Mouse (Mus musculus) B cell, adult 2 months (primary cell): ENCODE data around the gene Adgrf5.
A peak's percentile ranks its signal among the peaks of the same experiment; 100 is the strongest.

Source experiments
- DNase-seq, 2 experiments: peaks; one replicate each; pipeline ENCODE4 v3.0.0; 2022

The Adgrf5 gene

DNA sequence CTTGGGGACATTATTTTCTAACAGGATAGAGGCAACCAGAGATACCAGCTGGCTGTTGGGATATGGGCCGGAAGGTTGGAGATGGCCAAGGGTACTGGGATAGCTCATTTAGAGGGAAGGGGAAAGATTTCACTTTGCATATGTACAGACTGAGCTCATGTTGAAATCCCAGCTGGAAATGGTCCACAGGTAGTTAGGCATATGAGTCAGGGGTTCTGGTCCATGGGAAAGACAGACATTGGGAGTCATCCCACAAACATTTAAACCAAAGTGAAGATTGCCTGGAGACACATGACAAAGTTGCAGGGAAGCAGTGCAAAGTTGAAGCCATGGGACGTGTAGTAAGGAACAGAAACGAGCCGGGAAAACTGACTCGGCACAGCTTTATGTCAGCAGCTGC, 26.1 kb downstream of the Adgrf5 start:
- no peak for DNase-seq

DNA sequence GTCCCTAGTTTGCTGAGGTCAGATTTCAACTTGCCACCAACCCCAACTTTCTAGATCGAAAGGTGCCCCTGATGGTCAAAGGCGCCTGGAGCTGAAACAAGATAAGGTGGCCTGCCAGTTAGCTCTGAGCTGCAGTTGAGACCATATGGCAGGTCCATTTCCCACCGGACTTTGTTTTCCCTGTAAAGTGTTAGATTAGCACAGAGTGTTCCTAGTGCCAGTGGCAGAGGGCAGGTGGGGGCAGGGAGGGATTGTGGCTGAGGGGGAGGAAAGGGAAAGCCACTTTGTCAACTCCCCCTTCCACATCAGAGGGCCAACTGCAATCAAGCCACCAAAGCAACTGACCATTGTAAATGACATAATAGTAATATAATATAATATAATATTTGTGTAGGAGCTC, 26.9 kb downstream of the Adgrf5 start:
- DNase-seq = no peak

DNA sequence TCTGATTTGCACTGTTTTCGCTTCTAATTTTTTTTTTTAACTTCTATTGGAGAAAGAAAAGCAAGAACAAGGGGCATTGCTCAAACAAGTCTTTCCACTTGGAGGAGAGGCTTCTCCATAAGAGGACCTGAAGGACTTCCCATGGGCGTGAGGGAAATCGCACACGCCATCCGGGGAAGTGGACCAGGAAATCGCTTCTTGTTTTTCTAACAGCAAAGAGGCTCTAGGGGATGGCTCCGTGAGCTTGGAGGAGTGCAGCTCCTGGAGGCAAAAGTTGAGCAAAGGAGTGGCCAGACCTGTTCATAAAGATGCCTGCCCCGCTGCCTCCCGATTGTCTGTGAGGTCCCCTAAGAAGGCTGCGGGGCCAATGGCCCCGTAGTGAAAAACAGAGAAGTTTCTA, 29.0 kb downstream of the Adgrf5 start:
- DNase-seq = no peak

DNA sequence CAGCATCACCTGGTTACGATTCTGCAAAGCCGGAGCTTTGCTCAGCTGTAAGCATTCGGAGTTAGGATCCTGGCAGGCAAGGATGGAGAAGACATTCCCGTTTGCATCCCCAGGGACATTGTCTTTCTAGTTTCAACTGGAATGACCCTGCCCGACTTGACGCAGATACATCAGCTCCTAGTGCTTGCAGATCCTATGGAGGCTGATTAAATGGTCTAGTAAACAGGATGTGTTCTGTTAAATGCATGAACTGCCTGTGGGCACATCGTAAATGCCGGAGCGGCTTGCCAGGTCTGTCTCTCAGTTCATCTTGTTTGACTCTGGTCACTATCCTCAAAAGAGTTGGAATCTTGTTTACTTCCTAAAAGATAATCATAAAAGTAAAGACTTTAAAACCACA, 31.9 kb downstream of the Adgrf5 start:
- no peak for DNase-seq

DNA sequence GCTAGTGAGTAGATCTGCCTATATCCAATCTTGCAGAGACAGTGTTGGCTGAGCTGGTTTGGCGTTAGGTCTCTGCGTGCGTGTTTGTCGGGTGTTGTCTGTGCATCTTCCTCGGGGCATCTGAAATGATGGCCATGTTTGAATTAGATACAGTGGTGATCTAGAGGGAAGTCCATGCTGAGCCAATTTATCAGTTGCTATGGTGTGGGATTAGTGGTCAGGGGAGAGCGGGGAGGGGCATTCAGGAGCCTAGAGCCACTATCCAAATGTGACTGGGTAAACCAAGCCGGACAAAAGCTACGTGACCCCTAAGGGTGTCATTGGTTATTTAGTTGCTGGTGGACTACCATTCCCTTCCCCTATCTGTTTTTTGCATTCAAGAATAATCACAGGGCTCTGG, 33.4 kb downstream of the Adgrf5 start:
- no peak for DNase-seq

DNA sequence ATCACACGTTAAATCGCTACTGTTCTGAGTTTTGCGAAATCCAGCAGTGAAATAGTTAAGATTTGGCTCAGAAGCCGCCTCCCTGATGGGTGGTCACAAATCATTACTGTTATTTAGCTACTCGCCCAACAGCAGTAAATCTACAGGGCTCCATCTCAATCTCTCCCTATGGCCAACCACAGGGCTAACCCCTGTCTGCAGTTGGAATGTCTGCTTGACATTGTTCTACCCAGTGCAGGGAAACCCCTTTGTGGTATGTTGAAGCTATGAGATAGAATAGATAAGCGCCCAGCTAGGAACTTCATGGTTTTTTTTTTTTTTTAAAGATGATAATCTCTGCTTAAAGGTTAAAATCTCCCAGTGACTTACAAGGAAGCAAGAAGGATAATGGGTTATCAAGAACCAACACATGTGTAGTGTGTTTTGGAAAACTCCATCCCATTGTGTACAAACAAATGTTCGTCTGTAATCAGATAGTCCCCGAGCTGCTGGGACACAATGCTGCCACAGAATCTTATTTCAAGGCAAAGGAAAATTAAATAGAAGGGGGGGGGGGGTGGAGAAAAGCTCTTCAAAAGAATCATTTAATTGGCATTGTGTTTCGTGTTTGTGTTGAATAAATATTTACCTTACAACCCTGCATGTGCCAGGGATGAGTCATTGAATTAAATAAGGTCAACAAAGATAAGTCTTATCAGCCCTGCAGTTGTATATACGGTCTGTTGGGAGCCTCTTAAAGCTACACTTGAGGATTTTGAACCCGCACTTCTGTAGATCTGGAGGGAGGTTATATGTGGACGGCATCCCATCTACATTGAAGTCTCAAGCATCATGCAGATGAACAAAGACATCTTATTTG, 35.4 kb downstream of the Adgrf5 start:
- DNase-seq = no peak

DNA sequence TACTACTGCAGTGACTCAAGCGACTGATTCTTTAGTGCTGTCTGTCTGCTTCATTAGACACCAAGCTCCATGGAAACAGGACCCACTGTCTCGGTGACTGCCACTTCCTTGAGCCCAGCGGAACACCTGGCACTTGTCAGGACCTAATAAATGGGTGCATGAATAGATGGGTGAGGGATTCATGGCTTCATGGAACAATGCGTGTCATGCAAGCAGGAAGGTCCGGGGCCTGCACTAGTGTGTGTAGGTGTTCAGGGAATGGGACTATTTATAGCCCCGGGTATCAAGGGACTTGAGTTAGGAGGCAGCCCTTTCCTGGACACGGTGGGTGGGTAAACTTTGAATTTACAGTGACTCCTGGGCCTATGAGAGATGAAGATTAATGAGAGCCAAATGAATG, 38.4 kb downstream of the Adgrf5 start:
- no peak for DNase-seq

DNA sequence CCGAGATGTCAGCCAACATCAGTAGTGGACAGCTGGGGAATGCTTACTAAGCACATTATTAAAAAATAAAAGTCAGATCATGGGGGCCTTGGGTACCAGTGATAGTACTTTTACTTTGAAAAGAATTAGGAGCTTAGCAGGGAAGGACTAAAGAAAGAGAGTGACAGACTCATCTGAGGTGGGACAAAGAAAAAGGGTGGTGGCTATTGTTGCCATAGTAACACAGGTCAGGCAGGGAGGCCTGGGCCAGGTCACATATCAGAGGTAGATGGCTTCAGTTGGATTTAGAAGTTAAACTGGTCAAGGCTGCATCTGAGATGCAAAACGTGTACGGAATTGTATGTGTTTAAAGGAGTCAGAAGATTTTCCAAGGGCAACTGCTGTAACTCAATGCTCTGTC, 38.9 kb downstream of the Adgrf5 start:
- DNase-seq = no peak

DNA sequence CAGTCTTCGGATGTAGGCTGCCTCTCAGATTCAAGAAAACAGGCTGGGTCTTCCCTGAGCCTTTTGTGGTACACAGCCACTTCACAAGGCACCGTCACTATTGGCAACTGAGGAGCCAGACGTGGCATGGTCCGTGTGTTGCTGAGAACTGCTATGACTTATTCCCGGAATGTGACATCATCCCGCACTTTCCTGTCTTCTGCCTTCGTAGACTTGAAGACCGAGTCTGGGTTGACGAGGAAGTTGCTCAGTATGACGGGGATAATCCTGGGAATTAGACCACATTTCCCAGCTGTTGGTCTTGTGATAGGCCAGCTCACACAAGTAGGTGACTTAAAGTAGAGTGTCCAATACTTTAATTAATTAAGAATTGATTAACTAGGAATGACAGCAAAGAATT, 40.2 kb downstream of the Adgrf5 start:
- no peak for DNase-seq

DNA sequence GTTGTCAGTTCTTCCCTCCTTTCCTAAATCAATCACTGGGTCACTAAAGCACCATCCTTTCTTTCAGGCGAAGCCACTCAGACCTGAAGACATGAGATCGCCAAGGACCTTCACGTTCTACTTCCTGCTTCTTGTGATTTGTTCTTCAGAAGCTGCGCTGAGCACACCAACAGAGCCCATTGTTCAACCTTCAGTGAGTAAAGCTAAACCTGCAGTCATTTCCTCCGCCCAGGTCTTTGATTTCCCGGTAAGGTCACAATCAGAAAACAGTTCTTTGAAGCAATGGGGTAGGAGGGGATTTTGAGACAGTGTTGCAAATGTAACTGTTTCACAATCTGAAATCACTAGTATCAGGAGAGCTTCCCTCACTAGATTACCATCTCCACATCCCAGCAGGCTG, 43.6 kb downstream of the Adgrf5 start:
- DNase-seq = no peak

DNA sequence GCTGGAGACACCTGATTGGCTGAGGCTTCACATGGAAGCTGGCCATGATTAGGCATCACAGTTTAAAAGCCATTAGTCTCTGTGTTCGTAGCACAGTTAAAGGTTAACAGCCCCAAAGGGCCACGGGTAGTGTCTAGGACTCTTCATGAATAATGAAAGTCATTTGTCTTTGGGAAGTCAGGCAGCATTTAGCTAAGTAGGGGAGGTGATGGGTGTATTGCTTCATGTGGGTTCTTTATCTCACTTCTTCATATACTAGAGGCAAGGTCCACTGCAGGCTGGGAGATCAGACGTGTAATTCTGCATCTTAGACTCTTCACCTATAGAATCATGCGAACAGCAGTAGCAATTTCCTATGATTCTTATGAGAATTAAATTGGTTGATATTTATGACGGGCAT, 44.2 kb downstream of the Adgrf5 start:
- DNase-seq = no peak

DNA sequence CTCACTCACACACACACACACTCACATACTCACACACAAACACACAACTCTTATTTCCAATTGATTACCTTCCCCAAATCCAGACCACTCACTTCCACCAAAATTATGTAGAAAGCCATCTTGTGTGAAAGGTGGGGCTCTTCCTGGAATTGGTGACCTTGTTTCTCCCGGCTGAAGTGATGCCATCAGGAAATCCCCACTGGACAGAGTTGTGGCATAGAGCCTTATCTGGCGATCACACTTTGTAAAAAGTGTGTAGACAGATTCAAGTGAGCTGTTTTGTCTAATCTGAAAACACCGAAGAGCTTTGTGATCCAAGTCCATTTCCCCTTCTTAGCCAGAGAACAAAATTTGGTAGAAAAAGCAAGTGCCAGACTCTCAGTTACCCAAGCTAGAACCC, 46.1 kb downstream of the Adgrf5 start:
- DNase-seq = no peak

DNA sequence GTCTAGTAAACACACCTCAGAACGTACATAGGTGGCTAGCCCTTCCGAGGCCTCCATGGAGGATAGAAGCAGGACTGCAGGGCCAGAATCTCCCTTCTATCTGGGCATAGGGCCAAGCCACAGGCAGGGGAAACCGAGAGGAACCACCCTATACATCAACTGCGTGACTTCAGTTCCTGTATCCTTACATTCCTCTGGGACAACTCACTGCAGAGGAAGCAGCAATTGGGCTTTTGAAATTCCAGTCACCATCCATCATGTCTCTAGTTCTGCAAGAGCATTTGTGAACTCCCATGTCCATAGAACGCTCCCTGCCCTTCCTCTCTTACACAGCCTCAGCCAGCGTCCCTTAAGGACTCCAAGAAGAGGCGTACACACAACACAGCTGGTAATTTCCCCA, 47.3 kb downstream of the Adgrf5 start:
- DNase-seq = no peak

DNA sequence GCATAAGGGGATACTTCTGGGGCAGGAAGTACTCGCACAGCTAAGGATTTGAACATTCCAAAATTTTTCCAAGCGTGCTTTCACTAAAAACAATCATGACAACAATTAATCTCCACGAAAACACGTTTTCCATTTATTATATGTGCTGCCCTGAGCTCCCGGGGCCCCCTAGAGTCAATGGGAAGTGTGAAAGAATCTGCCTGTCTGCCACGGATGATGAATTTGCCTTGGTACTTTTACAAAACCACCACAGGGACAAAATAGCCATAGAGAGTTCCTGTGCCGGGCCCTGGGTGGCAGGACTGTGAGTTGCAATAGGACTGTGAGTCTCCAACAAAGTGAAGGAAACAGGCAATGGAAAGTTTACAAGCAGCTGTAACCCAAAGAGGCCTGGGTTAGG, 52.9 kb downstream of the Adgrf5 start:
- no peak for DNase-seq

DNA sequence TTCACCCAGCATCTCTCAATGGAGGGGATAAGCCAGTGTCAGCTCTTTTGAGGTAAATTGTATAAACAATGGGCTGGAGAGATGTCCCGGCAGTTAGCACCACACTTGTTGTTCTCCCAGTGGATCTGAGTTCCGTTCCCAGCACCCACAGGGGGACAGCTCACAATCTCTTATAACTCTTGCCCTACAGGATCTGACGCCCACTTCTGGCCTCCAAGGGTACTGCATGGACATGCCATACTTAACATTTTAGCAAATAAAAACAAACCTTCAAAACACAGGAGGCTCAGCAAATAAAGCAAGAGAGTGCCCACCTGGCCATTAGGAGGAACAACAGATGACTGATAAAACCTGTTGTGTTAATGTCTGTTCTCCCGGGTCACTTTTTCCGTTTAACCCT, 59.0 kb downstream of the Adgrf5 start:
- DNase-seq = no peak

DNA sequence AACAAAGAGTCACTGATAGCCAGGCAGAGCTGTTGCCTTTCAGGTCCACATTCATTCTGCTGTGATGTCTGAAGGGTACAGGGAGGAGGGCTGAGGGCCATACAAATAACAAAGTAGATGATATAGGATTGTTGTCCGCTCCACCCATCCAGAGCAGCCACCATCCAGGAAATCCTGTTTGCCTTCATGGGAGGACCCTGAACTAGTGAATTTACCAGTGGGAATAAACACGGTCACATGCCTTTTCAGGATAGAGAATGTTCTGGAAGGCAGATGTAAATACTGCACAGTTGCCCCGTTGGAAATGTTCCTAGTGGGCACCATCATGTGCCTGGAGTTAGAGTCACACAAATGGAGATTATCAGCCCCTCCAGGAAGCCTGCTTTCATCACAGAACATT, 60.1 kb downstream of the Adgrf5 start:
- no peak for DNase-seq

DNA sequence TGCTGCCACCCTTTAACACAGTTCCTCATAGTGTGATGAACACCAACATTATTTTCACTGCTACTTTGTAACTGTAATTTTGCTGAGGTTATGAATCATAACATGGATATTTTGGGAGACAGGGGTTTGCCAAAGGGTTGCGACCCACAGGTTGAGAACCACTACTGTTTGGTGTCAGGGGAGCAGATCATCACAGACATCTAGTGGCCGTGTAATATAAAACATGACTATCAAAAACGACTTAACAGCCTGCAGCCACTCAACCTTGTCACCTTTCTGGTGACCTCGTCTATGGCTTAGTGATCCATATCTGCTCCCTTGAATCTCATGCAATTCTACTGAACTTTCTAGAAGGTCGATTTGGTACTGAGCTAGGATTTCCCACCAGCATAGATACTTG, 63.7 kb downstream of the Adgrf5 start:
- DNase-seq = no peak

DNA sequence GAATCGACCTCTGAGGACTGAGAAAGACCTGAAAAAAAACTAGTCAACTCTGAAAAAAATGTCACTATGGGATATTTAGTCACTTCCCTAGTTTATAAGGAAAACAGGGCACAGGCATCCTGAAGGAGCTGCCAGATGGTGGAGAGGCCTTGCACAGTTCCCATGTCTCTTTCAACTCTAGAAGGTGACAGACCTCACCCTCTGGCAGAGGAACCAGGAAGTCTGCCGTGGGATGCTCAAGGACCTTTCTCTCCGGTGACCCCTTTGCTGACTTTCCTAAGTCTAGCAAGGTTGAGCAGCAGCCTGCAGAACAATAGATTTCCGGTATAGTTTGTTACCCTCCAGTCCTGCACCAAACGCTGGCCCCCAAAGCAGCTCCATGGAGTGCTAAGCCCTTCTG, 71.4 kb downstream of the Adgrf5 start:
- no peak for DNase-seq

DNA sequence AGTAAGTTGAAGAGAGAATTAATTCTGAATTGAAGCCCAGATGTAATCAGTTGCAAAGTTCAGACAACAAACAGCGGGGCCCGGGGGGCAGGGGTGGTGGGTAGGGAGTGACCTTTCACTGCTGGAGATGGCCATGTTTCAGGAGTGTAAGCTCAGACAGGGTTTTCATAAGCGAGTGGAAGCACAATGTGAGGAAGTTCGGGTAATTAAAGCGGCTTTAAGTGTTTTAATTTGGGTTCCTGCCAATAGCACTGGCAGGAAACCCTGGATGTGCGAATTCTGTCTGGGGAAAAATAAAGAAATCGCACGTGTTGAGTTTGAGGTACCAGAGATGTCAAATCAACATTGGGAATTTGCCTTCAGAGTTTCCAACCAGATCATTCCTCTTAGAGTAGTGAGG, 74.2 kb downstream of the Adgrf5 start:
- DNase-seq = no peak

DNA sequence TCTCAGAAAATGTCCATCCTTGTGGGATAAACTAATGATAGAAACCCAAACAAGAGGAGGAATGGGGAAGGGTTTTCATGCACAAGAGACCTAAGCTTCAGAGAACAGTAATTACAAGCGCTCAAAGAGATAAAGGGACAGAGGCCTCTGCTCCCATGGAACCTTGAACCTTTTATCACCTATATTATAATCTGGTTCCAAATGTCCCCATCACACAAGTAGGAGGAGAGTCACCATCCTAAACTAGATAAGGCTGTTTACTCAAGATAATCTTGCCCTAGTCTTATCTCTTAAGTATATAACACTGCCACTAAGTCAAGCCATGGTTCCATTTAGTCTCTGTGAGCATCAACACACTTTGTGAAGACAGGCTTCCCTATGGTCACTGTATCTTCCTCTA, 91.0 kb downstream of the Adgrf5 start:
- no peak for DNase-seq

DNA sequence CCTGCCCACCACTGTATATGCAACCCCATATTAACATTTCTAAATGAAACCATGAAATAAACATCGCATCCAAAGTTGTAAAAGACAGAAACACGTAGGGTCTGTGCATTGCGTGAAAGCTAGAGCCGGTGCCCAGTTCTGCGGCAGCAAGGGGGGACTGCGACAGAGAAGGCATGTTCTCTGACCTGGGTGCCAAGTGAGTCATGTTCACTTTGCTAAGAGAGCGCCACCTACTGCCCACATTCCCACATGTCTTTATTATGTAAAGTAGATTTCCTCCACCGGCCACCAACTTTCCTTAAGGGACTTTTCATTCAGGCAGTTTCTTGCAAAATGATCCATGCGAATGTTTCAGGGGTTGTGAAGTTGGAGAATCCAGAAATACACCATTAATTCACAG, 98.3 kb downstream of the Adgrf5 start:
- peak; percentile 69 for DNase-seq

DNA sequence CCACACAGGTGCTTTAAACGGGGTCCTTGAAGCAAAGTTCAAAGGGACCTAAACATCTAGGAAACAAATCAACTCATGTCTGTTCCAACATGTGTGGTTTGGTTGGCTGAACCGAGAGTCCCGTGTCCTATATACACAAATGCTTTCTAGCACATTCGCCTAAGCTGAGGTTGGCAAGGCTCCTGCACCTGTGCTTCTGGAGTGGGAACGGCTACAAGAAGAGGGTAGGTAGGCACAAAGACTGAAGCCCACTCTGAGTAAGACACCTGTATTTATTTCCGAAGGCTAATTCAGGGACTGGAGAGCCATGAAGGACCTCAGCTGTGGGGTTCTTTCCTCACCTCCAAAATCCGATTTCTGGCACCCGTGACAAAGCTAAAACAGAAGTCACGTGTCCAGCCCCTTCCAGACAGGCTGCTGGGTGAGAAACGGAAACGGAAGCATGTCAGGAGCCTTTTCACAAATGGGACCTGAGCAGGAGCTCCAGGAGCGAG, 99.5 kb downstream of the Adgrf5 start:
- DNase-seq = no peak

DNA sequence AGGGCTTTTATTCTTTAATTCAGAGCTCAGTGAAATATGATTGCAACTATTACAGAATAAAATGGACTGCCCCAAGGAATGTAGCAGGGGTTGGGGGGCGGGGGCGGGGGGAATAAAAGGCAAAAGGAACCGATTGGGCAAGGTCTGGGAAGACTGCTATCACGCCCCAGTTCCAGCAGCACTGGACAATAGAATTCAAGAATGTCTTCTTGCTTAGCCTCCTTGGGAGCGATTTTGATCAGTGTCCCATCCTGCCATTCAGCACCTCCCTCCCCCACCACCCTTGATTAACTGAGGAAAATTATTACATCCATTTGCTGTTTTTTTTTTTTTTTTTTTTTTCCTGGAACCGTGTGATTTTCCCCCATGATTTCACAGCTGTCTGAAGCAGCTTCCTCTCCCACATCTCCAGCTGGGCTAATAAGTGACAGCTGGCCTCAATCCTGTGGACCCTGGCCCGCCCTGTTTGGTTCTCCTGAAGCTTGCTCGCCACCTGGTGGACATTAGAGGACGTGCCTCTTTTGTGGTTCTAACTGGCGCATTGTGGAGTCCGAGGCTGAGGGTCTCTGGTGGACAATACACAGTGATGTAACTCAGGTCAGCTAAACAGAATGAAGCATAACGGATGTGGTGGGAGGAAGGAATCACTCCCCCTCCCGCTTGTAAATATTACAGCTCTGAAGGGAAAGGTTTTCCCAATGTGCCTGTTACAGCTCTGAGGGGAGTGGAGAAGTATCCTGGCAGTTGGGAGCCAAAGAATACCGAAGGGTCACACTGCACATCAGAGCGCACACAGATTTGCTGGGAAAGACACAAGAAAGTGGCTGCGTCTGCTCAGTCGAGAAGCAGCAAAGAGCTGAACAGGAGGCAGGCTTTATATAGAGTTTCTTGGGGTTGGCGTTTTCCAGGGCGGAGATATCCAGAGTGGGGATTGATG, 100.3 kb downstream of the Adgrf5 start:
- peak; percentile 55 for DNase-seq

DNA sequence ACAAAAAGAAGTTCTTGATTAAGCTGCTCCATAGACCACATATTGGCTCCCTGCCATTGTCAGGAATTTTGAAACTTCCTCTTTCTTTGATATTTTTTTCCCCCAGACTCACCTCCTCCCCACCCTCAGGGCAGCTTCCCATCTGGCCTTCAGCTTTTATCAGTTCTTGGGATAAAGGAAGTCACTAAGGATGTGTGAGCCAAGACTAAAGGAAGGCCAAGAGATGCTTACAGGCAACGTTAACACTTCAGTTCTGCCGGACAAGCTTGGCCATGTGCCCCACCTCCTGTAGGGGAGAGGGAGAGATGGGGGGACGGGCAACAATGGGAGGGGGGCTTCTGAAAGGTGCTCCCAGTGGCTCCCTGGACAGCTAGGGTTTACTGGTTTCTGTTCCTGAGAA, 109.8 kb downstream of the Adgrf5 start:
- DNase-seq = no peak
